ENCODE assay signal across 8 mouse cellular contexts in genomic region chr4:46040594-46041192, GRCm38 (mm10). TPM values are rescaled to one million over a fixed set of nuclear protein-coding genes. Genes with fewer than 3 reads are reported as not detected.
DNase-seq lines count a peak whose midpoint lies in the region; ATAC-seq and TF ChIP-seq lines count a peak whose summit lies in the region.

No protein-coding gene starts in this region.

- DNase-seq in kidney, adult 9 months = no peak
- peak; percentile 97 for DNase-seq in MEL (ENCODE audit: low read depth, low spot score)
- peak; percentile 74 for DNase-seq in cerebellum, adult 9-11 months
- DNase-seq in heart, postnatal 36 days = peak; percentile 38 to 53
- DNase-seq in urinary bladder, adult 2 months (ENCODE audit: low spot score) = no peak
- no peak for DNase-seq in natural killer cell, adult 2 months (ENCODE audit: low spot score in 2 of 2)

- no peak overlapping the region; the same call in 1 of the 2 replicates for H3K4me2 ChIP-seq in kidney, embryonic 14.5 days (replicated peaks; ENCODE audit: low read depth, low read length)
- H3K4me2 ChIP-seq in lung, embryonic 16.5 days (ENCODE audit: low read depth, low read length) = no peak overlapping the region

- no peak overlapping the region for H3K27ac ChIP-seq in kidney, embryonic 14.5 days (ENCODE audit: low read depth, low read length)
- H3K27ac ChIP-seq in MEL (ENCODE audit: control insufficient read depth, low read depth, low read length) = peak overlapping the region; percentile 69
- H3K27ac ChIP-seq in lung, embryonic 16.5 days (ENCODE audit: low read length) = no peak overlapping the region

- no peak overlapping the region for H3K4me3 ChIP-seq in kidney, embryonic 14.5 days (ENCODE audit: low read length)
- H3K4me3 ChIP-seq in MEL (ENCODE audit: control insufficient read depth in 1 of 2, insufficient read depth in 1 of 2, low read depth in 2 of 2, low read length in 2 of 2) = peak overlapping the region; percentile 45 to 96
- peak overlapping the region; percentile 4; the same call in 1 of the 2 replicates for H3K4me3 ChIP-seq in lung, embryonic 16.5 days (ENCODE audit: low read length)

- H3K9ac ChIP-seq in kidney, embryonic 14.5 days (ENCODE audit: low read depth, low read length) = no peak overlapping the region
- H3K9ac ChIP-seq in MEL (ENCODE audit: control insufficient read depth, low read depth, low read length, poor library complexity, severe bottlenecking) = peak overlapping the region; percentile 63
- no peak overlapping the region for H3K9ac ChIP-seq in lung, embryonic 16.5 days (ENCODE audit: low read length)

- peak; percentile 90 to 95 for TF ChIP-seq EP300 in MEL (IDR thresholded peaks at IDR 0.05; ENCODE audit: low read depth in 1 of 2, low read length in 2 of 2)

- H3K79me2 ChIP-seq in MEL (ENCODE audit: control insufficient read depth, insufficient read depth, low read length, poor library complexity) = no peaks in the 10 kb centered on the region; the same call in 1 of the 2 replicates

- peak; percentile 12 to 38 (median 16); a peak in 2 of 6 replicates for TF ChIP-seq CTCF in MEL (IDR thresholded peaks at IDR 0.05 in 2 of 3, conservative IDR thresholded peaks at IDR 0.05 in 1 of 3; ENCODE audit: control insufficient read depth in 1 of 3, insufficient read depth in 1 of 3, low read depth in 2 of 3, low read length in 3 of 3, poor library complexity in 1 of 3, severe bottlenecking in 1 of 3)

- no peaks in the 10 kb centered on the region for H3K36me3 ChIP-seq in kidney, embryonic 14.5 days (ENCODE audit: control insufficient read depth, insufficient read depth, low read length)
- peaks cover 0 to 18% of the 10 kb centered on the region in 2 experiments; a peak in 2 of 4 replicates for H3K36me3 ChIP-seq in MEL (ENCODE audit: control insufficient read depth in 1 of 2, insufficient read depth in 2 of 2, low read length in 2 of 2)
- H3K36me3 ChIP-seq in lung, embryonic 16.5 days (ENCODE audit: control insufficient read depth, insufficient read depth, low read length) = no peaks in the 10 kb centered on the region

- peak in 1 of 2 experiments; percentile 37; a peak in 1 of 4 replicates for TF ChIP-seq POLR2A in MEL (IDR thresholded peaks at IDR 0.05; ENCODE audit: control insufficient read depth in 1 of 2, insufficient read depth in 1 of 2, low read depth in 1 of 2, low read length in 2 of 2, poor library complexity in 1 of 2)

- H3K9me3 ChIP-seq in kidney, embryonic 14.5 days (ENCODE audit: control insufficient read depth, low read length) = no peaks in the 10 kb centered on the region
- H3K9me3 ChIP-seq in MEL (replicated peaks; ENCODE audit: insufficient read depth, low read length) = no peaks in the 10 kb centered on the region
- no peaks in the 10 kb centered on the region for H3K9me3 ChIP-seq in lung, embryonic 16.5 days (ENCODE audit: control insufficient read depth, low read length)

- WGBS in kidney, embryonic 14.5 days = 22% methylated on average over 9 of the region's 9 CpGs
- 12% methylated on average over 9 of the region's 9 CpGs for WGBS in lung, embryonic 16.5 days

- ATAC-seq in kidney, embryonic 14.5 days (ENCODE audit: low FRiP score, low TSS enrichment) = 0 out of 2 replicates have a peak, but pooled peaks have one; percentile 14
- ATAC-seq in lung, embryonic 16.5 days (ENCODE audit: low read depth) = peak; percentile 30

- intact Hi-C loops in heart, postnatal 36 days (cut with DNase I) = loop anchor here (2.0 to 5.0 kb wide), 2 partner anchors 24 to 47 kb away; no protein-coding TSS in a partner anchor

- no peak for TF ChIP-seq RAD21 in MEL (IDR thresholded peaks at IDR 0.05; ENCODE audit: low read depth, low read length)

- peaks cover 35% of the 10 kb centered on the region for H3K27me3 ChIP-seq in kidney, embryonic 14.5 days (ENCODE audit: control insufficient read depth, insufficient read depth, low read length)
- no peaks in the 10 kb centered on the region for H3K27me3 ChIP-seq in MEL (ENCODE audit: control insufficient read depth in 1 of 2, insufficient read depth in 2 of 2, low read length in 2 of 2)
- peaks cover 21% of the 10 kb centered on the region for H3K27me3 ChIP-seq in lung, embryonic 16.5 days (ENCODE audit: control insufficient read depth, insufficient read depth, low read depth, low read length)

- H3K4me1 ChIP-seq in kidney, embryonic 14.5 days (ENCODE audit: control insufficient read depth, insufficient read depth, low read length) = peaks cover 14% of the 10 kb centered on the region; the same call in 1 of the 2 replicates
- peaks cover 19 to 21% of the 10 kb centered on the region in 2 experiments for H3K4me1 ChIP-seq in MEL (ENCODE audit: control insufficient read depth in 1 of 2, insufficient read depth in 2 of 2, low read length in 2 of 2)
- H3K4me1 ChIP-seq in lung, embryonic 16.5 days (replicated peaks; ENCODE audit: control insufficient read depth, insufficient read depth, low read length) = peaks cover 5% of the 10 kb centered on the region

TF ChIP-seq in MEL, 35 proteins besides CTCF, POLR2A, EP300 and RAD21:
- TF ChIP-seq SIN3A (IDR thresholded peaks at IDR 0.05; ENCODE audit: low read length) = peak; percentile 73
- peak; percentile 99 for TF ChIP-seq TCF12 (IDR thresholded peaks at IDR 0.05; ENCODE audit: low read depth, low read length)
- 0 out of 2 replicates have a peak, but pooled peaks have one; percentile 32 for TF ChIP-seq ZMIZ1 (IDR thresholded peaks at IDR 0.05; ENCODE audit: low read depth, low read length)
- peak; percentile 96 for TF ChIP-seq GATA1 (IDR thresholded peaks at IDR 0.05; ENCODE audit: low read depth, low read length)
- peak; percentile 53 for TF ChIP-seq RCOR1 (IDR thresholded peaks at IDR 0.05; ENCODE audit: low read depth, low read length)
- no peak for TF ChIP-seq UBTF (IDR thresholded peaks at IDR 0.05; ENCODE audit: borderline replicate concordance, insufficient read depth, low read depth, low read length)
- TF ChIP-seq TBP (IDR thresholded peaks at IDR 0.05; ENCODE audit: low read depth, low read length) = 0 out of 2 replicates have a peak, but pooled peaks have one; percentile 31
- TF ChIP-seq ELF1 (IDR thresholded peaks at IDR 0.05; ENCODE audit: low read depth, low read length) = no peak
- TF ChIP-seq ZNF384 (IDR thresholded peaks at IDR 0.05; ENCODE audit: low read depth, low read length) = no peak
- no peak for TF ChIP-seq GABPA (IDR thresholded peaks at IDR 0.05; ENCODE audit: low read depth, low read length)
- TF ChIP-seq MXI1 (IDR thresholded peaks at IDR 0.05; ENCODE audit: low read depth, low read length) = peak; percentile 65
- no peak for TF ChIP-seq ZC3H11A (IDR thresholded peaks at IDR 0.05; ENCODE audit: low read depth, low read length)
- TF ChIP-seq MAX (IDR thresholded peaks at IDR 0.05; ENCODE audit: low read length) = peak; percentile 47; the same call in 1 of the 2 replicates
- no peak; the same call in 1 of the 2 replicates for TF ChIP-seq MAZ (IDR thresholded peaks at IDR 0.05; ENCODE audit: low read depth, low read length)
- TF ChIP-seq HCFC1 (IDR thresholded peaks at IDR 0.05; ENCODE audit: low read depth, low read length) = no peak
- TF ChIP-seq JUND (IDR thresholded peaks at IDR 0.05; ENCODE audit: low read depth, low read length) = no peak
- TF ChIP-seq ETS1 (IDR thresholded peaks at IDR 0.05; ENCODE audit: low read depth, low read length) = peak; percentile 93
- no peak for TF ChIP-seq USF1 (IDR thresholded peaks at IDR 0.05; ENCODE audit: low read depth, low read length)
- TF ChIP-seq POLR2AphosphoS5 (IDR thresholded peaks at IDR 0.05; ENCODE audit: borderline replicate concordance, low read depth, low read length) = no peak
- peak; percentile 100 for TF ChIP-seq TAL1 (IDR thresholded peaks at IDR 0.05; ENCODE audit: low read length)
- TF ChIP-seq MAFK (IDR thresholded peaks at IDR 0.05; ENCODE audit: borderline replicate concordance, low read depth, low read length) = peak; percentile 59; the same call in 1 of the 2 replicates
- no peak for TF ChIP-seq NRF1 (IDR thresholded peaks at IDR 0.05; ENCODE audit: insufficient read depth, low read depth, low read length, poor library complexity, severe bottlenecking)
- peak; percentile 100 for TF ChIP-seq MEF2A (IDR thresholded peaks at IDR 0.05; ENCODE audit: extremely low read depth, insufficient replicate concordance, low read depth, low read length, poor library complexity, severe bottlenecking)
- 0 out of 2 replicates have a peak, but pooled peaks have one; percentile 47 for TF ChIP-seq MYC (IDR thresholded peaks at IDR 0.05; ENCODE audit: low read depth, low read length)

RNA-seq across cellular contexts. Expression of gene Tmod1, which starts 2.0 kb away (rescaled TPM):
- polyA plus RNA-seq in kidney, embryonic 14.5 days (2014; fragmentation: Nextera tagmentation; extraction: Ambion mirVana) = 5.2 and 5.3 TPM in 2 replicates
- total RNA-seq in MEL (2012; rRNA removed) = 2.2 and 2.3 TPM in 2 replicates
- 1 to 10 TPM in 1 of 2 experiments, not detected in 1; 8.1 TPM for polyA plus RNA-seq in MEL (2012; ENCODE audit: insufficient read depth in 1 of 2, insufficient read length in 2 of 2, low read depth in 1 of 2, low replicate concordance in 2 of 2, missing spikeins in 1 of 2)
- total RNA-seq in heart, postnatal 36 days (2021) = 100 to 1,000 TPM; 272 to 278 TPM
- 10.8 and 11.4 TPM in 2 replicates for polyA plus RNA-seq in lung, embryonic 16.5 days (2015; fragmentation: Nextera tagmentation; extraction: Ambion mirVana)
- polyA plus RNA-seq in urinary bladder, adult 2 months (2012; rRNA removed) = 7.0 and 7.9 TPM in 2 replicates

Comparison
In these comparisons a context has a peak if more than half of its experiments do, and no peak if none do; other contexts are left out.
1. DNase-seq: peak in MEL (single experiment), cerebellum, adult 9-11 months (single experiment) and heart, postnatal 36 days (2 of 2); none in kidney, adult 9 months (single experiment), urinary bladder, adult 2 months (single experiment) and natural killer cell, adult 2 months (0 of 2).